Mouse (Mus musculus) embryonic fibroblast, embryonic 13.5 days (primary cell): ENCODE results near the gene Pltp.

Experiments used
- CTCF ChIP-seq: IDR thresholded peaks from 2 replicates; pipeline ENCODE4 v1.5.1; 2011; ENCODE audit warnings: mild to moderate bottlenecking, control low read depth, low read length, moderate library complexity, borderline replicate concordance; ENCODE audit not compliant: insufficient read depth
- POLR2A ChIP-seq: IDR thresholded peaks from 2 replicates; pipeline ENCODE4 v1.6.1; 2011; ENCODE audit warnings: low read depth, mild to moderate bottlenecking, control low read depth, low read length, moderate library complexity

DNA sequence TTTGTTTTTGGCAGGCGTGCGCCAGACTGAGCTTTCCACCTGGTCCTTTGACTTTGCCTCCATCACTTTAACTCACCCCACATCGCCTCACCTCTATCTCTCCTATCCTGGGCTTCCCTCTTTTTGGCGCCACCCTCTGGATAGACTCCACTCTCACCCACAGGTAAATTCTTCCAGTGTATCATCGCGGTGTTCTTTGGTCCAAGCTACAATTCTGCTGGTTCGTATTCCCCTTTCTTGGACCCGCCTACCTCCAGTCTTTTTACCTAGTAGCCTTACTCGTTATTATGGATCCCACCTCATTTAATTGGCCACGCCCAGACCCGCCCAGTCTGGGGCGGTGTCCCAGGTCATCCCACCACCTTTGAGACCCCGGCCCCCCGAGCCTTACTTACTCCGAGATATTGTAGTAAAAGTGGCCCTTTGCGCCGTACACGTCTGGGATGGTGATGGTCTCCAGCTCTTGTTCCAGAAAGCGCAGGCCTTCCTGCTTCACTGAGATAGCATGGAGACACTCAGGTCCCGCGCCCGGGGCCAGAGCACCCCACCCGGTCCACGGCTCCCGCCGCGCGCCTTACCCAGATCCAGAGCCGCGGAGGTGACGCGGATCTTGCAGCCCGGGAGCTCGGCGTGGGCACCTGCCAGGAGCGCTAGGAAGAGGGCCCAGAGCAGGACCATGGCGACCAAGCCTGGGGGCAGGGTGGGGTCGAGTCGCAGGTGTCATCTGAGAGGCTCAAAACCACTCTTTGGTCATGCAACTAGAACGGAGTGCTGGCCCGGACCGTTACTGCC, 1.0 kb downstream of the Pltp start:
- no peak for TF ChIP-seq POLR2A
- TF ChIP-seq CTCF, result no peak
